Mouse (Mus musculus) embryonic stem cell, embryonic (primary cell): ENCODE measurements around the gene Irgm1.

Source experiments
- CTCF ChIA-PET, 4 experiments: fragments of 300-600 bp in 2 of 4; fragments of 350-600 bp in 2 of 4; sonication (Branson Sonifier 250); formaldehyde crosslinking; loops; one replicate each; lab custom pipeline; 2022; ENCODE audit warnings: inconsistent platforms in 2 of 4; lab: Charles Lee
- POLR2A ChIA-PET, 4 experiments: fragments of 300-600 bp in 2 of 4; fragments of 350-600 bp in 2 of 4; sonication (Branson Sonifier 250); formaldehyde crosslinking; loops; one replicate each; lab custom pipeline; 2022; ENCODE audit warnings: antibody characterized with exemption in 4 of 4, inconsistent platforms in 1 of 4; lab: Charles Lee

Gene Irgm1

DNA sequence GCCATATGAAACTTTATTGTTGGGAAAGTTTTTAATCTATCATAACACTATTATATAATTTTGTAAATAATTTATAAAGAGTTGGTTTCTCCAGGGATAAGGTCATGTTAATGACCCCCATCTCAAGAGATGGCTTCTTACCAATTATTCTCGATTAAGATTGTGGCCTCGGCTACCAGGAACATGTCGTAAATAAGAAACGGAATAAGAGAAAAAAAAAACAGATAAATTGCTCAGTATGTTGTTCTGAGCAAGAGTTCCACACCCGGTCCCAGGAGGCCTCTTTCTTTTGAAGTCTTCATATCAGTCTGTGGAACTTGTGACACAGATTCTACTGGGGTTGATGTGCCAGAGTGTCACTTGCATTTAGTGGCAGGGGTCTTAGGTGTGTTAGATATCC lies 30.3 kb downstream of the Irgm1 start:
- ChIA-PET CTCF (no interaction called here), POLR2A (interaction anchor here in 2 of 4 experiments (0.6 to 19.8 kb wide), 7 partner anchors 9 to 36 kb away, joined by 3 to 516 read pairs (median 7); partner anchors contain the start of gene Rack1 (in 1 of the 2))

DNA sequence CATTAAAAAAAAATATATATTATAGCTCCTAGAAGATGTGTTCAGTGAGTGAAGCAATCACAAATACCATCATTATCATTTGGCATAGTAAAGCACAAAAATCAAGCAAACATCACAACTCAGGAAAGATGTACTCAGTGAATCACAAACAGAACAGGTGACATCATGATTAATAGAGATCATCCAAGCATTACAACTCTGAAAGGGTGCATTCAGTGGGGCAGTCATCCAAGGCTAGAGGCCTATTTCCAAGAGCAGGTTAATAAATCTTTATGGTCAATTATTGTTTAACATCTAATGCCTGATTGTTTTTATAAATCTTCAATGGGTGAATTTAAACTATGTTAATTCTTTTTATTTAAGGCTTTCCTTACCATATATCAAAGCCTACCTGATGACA lies 30.7 kb downstream of the Irgm1 start:
- ChIA-PET POLR2A (interaction anchor here in 2 of 4 experiments (0.6 to 19.8 kb wide), 4 partner anchors 10 to 35 kb away, joined by 3 to 516 read pairs (median 34); partner anchors contain the start of genes Gm12184 (in 1 of the 2) and Rack1 (in 1 of the 2)), CTCF (no interaction called here)

DNA sequence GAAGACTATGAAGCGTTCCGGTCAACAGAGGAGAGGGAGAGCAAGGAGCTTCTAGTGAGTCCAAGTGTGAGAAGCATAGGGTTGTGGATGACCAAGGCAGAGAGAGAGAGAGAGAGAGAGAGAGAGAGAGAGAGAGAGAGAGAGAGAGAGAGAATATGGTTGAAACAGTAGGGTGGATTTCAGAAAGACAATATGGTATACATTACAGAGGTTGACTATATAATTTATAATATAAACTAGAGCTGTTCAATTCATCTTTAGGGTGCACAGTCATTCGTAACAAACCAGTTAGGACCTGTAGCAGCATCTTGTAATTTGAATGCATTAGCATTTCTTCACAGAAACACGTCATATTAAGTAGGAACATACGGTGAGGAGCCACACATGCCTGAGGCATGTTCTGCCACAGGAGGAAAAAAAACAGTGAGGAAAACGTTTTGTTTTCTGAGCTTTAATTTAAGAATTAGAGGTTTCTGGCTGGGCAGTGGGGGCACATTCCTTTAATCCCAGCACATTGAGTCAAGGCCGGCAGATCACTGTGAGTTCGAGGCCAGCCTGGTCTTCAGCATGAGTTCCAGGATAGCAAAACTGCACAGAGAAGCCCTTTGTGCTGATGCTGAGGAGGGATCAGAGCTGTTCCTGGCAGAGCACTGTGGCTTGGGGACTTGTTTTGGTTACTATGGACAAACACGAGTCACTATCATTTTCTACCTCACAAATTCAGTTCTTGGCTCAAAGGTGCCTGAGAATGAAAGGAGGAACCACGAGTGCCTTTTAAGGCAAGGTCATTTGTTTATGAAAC lies 32.4 kb downstream of the Irgm1 start:
- POLR2A ChIA-PET, result interaction anchor here (0.5 to 19.8 kb wide), 22 partner anchors 8 to 1855 kb away, joined by 3 to 516 read pairs (median 14); partner anchors contain the start of genes Rack1 (in 3 of the 4), Trim41 (in 2 of the 4), Gm12184 (in 1 of the 4) and Trim7 (in 1 of the 4)
- CTCF ChIA-PET, result interaction anchor here in 2 of 4 experiments (0.6 to 3.0 kb wide), 8 partner anchors 12 to 1010 kb away, joined by 3 to 15 read pairs (median 9); no protein-coding TSS in a partner anchor

DNA sequence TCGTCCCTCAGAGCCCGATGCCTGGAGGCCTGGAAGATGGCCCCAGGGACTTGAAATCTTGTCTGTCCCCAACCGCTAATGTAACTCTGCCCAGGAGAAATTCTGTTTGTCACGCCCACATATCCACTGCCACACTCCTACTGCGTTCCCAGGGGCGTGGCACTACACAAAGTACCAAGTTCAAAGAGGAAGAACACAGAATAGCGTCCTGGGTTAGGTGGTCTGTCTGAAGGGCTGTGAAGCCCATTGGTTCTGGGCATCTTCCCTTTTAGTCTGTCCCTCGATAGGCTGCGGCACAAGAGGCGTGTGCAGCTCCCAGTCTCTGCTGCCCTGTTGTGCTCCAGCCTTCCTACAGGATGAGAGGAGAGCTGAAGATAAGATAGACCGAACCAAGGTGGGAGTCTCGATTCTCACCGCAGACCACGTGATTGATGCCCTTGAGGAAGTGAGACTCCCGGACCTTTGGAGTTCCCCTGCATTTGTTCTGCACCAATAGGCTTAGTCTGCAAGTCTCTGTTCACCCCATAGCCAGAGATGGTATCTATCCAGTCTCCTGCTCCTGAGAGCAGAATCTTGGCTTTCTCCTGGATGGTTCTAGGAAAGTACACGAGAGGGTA lies 33.2 kb downstream of the Irgm1 start:
- POLR2A ChIA-PET, result interaction anchor here (0.8 to 19.8 kb wide), 30 partner anchors 7 to 365 kb away, joined by 3 to 516 read pairs (median 9); partner anchors contain the start of genes Rack1 (in 3 of the 4), Trim41 (in 2 of the 4), Trim7 (in 2 of the 4) and Gm12184 (in 1 of the 4)
- CTCF ChIA-PET, result interaction anchor here in 3 of 4 experiments (0.7 to 3.0 kb wide), 10 partner anchors 11 to 63 kb away, joined by 3 to 15 read pairs (median 9); no protein-coding TSS in a partner anchor

DNA sequence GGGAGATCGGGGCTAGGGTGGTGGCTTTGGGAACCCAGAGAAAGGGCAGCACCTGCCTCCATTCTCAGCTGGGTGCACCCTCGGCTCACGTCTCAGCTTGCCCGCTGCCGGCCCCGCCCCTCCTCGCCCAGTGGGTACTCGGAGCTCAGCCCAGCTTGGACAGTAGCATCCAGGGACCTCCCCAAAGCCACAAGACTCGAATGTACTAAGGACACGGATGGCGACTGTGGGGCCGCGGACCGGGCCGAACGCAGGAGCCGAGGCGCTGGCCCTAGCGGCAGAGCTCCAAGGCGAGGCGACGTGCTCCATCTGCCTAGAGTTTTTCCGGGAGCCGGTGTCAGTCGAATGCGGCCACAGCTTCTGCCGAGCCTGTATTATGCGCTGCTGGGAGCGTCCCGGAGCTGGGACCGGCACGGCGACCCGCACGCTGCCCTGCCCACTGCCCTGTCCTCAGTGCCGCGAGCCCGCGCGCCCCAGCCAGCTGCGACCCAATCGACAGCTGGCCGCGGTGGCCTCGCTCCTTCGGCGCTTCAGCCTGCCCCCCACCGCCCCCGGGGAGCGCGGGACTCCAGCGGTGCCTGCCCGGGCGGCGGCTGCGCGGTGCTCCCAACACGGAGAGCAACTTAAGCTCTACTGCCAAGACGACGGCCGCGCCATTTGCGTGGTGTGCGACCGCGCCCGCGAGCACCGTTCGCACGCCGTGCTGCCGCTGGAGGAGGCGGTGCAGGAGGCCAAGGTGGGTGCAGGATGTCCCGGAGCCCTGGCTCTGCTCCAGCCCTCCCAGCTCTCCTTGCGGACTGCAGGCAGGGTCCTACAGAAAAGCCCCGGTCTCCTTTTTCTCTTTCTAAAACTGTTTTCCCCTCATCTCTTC lies 33.9 kb downstream of the Irgm1 start:
- ChIA-PET CTCF (interaction anchor here in 3 of 4 experiments (0.6 to 3.0 kb wide), 9 partner anchors 14 to 1006 kb away, joined by 3 to 15 read pairs (median 9); no protein-coding TSS in a partner anchor), POLR2A (interaction anchor here (0.7 to 19.8 kb wide), 38 partner anchors 8 to 365 kb away, joined by 3 to 516 read pairs (median 8); partner anchors contain the start of genes Rack1 (in 4 of the 4), Trim41 (in 3 of the 4), Trim7 (in 2 of the 4) and Gm12184 (in 1 of the 4))

DNA sequence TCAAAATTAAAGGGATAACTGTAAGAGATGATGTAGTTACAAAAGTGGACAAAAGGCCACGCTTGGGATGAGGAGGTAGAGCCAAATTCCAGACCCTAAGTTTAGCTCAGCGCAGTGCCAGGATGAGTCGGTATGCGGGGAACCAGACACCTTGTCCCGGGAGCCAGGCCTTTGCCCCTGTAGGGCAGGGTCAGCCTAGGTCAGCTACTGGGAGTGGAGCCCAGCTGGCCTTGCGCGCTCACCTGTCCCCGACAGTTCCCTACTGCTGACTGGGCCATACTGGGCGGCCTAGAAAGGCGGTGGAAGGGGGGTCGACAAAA lies 34.5 kb downstream of the Irgm1 start:
- CTCF ChIA-PET, result interaction anchor here in 3 of 4 experiments (1.3 to 3.0 kb wide), 6 partner anchors 15 to 62 kb away, joined by 4 to 15 read pairs (median 9); no protein-coding TSS in a partner anchor
- POLR2A ChIA-PET, result interaction anchor here (0.5 to 19.8 kb wide), 34 partner anchors 8 to 366 kb away, joined by 3 to 516 read pairs (median 8); partner anchors contain the start of genes Rack1 (in 4 of the 4), Trim41 (in 2 of the 4), Trim7 (in 2 of the 4) and Gm12184 (in 1 of the 4)

DNA sequence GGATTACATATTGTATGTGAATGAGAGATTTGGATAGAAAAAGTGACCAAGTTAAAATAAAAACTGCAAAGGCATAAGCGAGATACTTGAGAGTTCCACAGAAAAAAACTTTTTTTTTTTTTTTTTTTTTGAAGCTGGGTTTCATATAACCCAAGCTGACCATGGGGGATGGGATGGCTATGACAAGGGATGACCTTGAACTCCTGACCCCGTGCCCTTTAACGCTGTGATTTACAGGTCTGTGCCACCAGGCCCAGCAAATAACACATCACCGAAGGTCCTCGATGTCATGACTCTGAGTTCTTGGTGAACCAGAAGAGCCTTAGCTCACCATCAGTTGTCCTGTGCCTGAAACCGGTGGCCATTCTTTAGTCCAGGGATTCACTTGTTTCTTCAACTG lies 35.6 kb downstream of the Irgm1 start:
- POLR2A ChIA-PET, result interaction anchor here in 3 of 4 experiments (0.6 to 19.8 kb wide), 14 partner anchors 8 to 54 kb away, joined by 4 to 516 read pairs (median 8); partner anchors contain the start of genes Rack1 (in 2 of the 3), Trim41 (in 2 of the 3) and Gm12184 (in 1 of the 3)
- CTCF ChIA-PET, result interaction anchor here in 2 of 4 experiments (1.2 to 2.8 kb wide), 3 partner anchors 16 to 46 kb away, joined by 5 to 11 read pairs (median 6); no protein-coding TSS in a partner anchor

DNA sequence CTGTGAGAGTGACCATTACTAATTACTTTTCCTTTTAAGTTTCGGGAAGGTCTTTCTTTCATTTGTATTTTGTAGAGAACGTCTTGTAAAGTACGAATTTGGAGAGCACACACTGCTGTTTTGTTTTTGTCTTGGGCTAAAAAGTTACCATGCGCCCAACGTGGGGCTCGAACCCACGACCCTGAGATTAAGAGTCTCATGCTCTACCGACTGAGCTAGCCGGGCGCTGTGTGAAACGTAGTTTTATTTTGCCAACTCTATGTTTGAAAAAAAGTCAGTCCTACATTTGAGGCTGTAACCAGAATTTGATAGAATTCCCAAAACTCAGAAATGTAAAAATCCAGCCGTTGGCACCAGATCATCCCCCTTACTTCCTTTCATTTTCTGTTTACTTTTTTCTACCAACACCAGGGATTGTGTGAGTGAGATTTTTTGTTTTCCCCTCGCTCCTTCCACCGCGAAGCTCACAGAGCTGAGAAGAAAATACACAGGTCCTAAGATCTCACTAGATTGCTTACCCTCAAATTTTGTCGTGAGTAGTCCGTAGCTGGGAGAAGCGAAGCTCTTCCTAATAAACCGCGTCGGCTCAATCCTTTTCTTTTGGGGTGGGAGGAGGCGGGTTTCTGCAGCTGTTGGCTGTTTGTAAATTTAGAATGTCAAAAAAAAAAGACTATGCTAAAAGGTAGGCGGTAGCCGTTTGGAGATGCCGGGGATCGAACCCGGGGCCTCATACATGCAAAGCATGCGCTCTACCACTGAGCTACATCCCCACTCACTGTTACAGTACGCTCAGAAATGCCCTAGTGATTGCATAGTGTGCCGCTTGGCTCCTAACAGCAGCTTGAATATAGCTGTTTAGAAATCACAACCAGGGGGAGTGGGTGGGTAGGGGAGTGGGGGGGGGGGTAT lies 37.5 kb downstream of the Irgm1 start:
- ChIA-PET CTCF (interaction anchor here in 3 of 4 experiments (0.6 to 2.0 kb wide), 13 partner anchors 9 to 1195 kb away, joined by 3 to 6 read pairs (median 3); no protein-coding TSS in a partner anchor), POLR2A (interaction anchor here (0.6 to 19.8 kb wide), 45 partner anchors 9 to 959 kb away, joined by 3 to 516 read pairs (median 4); partner anchors contain the start of genes Rack1 (in 4 of the 4) and Trim41 (in 3 of the 4))

DNA sequence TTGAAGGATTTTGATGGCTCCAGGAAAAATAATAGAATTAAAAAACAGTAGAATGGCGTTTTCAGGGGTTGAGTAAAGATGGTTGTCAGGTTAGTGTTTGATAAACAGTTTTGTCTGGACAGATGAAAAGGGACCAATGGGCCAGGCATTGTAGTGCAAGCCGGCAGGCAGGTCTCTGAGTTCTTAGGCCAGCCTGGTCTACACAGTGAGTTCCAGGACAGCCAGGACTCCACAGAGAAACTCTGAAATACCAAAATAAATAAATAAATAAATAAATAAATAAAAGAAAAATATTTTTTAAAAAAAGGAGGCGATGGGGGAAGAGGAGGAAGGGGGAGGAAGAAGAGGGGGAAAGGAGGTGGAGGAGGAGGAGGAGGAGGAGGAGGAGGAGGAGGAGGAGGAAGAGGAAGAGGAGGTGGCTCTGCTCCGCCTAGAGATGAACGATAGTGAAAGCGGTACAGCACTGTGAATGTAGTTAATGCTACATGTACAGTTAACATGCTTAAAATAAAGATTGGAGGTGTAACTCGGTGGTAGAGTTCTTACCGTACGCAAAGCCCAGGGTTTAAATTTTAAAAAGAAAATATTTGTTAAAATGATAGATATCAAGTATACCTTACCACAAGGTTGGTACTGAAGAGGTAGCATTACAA lies 38.3 kb downstream of the Irgm1 start:
- ChIA-PET POLR2A (interaction anchor here (0.8 to 19.8 kb wide), 21 partner anchors 8 to 51 kb away, joined by 3 to 516 read pairs (median 5); partner anchors contain the start of genes Rack1 (in 3 of the 4) and Trim41 (in 2 of the 4)), CTCF (interaction anchor here in 2 of 4 experiments (0.9 to 1.4 kb wide), 4 partner anchors 17 to 45 kb away, joined by 3 to 6 read pairs (median 3); no protein-coding TSS in a partner anchor)

DNA sequence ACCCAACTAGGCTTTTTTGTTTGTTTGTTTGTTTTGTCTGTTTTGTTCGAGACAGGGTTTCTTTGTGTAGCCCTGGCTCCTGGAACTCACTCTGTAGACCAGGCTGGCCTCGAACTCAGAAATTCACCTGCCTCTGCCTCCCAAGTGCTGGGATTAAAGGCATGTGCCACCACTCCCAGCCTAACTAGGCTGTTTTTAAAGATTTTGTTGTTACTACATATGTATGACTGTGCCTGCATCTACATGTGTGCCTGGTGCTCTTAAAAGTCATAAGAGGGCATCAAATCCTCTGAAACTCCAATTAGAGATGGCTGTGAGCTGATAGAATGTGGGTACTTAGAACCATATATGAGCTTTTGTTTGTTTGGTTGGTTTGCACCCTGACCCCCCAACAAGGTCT lies 40.2 kb downstream of the Irgm1 start:
- ChIA-PET POLR2A (interaction anchor here in 3 of 4 experiments (1.1 to 19.8 kb wide), 7 partner anchors 9 to 32 kb away, joined by 3 to 516 read pairs (median 7); partner anchors contain the start of genes Rack1 (in 2 of the 3) and Trim41 (in 2 of the 3)), CTCF (interaction anchor here in 2 of 4 experiments (0.7 to 1.1 kb wide), 2 partner anchors 23 to 41 kb away, joined by 3 read pairs; no protein-coding TSS in a partner anchor)

DNA sequence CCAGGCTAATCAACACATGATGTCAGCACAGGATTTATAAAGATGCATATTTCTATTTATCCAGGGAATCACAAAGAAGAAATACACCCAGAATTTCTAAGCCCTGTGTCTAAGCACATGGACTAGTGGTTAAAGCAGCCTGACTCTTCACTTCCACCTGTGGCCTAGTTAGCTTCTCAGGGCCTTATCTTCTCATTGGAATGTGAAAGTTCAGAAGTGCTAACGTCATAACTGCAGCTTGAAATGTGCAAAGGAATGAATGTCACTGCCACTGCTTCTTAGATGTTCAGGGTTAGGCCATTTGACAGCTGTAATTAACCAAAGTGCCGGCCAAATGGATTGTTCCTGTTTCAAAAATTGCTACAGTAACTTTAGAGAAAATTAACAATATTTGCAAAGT lies 41.2 kb downstream of the Irgm1 start:
- CTCF ChIA-PET, result interaction anchor here in 1 of 4 experiments (0.7 kb wide), 1 partner anchor 40 kb away, joined by 3 read pairs; no protein-coding TSS in a partner anchor

DNA sequence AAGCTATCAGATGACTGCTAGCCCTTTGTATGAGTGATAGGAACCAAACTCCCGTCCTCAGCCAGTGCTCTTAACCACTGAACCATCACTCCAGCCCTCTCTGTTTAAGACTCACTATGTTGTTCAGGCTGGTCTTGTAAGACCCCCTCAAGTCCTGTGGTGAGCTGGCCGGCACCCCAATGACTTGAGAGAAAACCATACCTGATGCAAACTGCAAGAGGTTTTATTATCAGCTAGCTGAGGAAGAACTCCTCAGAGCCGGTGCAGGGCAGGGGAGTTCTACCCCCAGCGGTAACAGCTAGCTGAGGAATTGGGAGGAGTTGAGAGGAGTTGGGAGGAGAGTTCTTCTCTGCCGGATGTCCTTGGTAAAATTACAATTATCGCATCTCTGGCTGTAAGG lies 43.6 kb downstream of the Irgm1 start:
- ChIA-PET POLR2A (interaction anchor here (0.5 to 19.8 kb wide), 23 partner anchors 9 to 47 kb away, joined by 3 to 516 read pairs (median 5); partner anchors contain the start of genes Rack1 (in 3 of the 4) and Trim41 (in 2 of the 4)), CTCF (interaction anchor here in 3 of 4 experiments (1.2 to 1.7 kb wide), 4 partner anchors 11 to 53 kb away, joined by 3 to 4 read pairs (median 3); no protein-coding TSS in a partner anchor)

More for the DNA sequence above, 41.2 kb downstream of the Irgm1 start:
- POLR2A ChIA-PET, result interaction anchor here in 3 of 4 experiments (0.9 to 19.8 kb wide), 7 partner anchors 8 to 31 kb away, joined by 3 to 516 read pairs (median 5); partner anchors contain the start of genes Rack1 (in 3 of the 3) and Trim41 (in 1 of the 3)

DNA sequence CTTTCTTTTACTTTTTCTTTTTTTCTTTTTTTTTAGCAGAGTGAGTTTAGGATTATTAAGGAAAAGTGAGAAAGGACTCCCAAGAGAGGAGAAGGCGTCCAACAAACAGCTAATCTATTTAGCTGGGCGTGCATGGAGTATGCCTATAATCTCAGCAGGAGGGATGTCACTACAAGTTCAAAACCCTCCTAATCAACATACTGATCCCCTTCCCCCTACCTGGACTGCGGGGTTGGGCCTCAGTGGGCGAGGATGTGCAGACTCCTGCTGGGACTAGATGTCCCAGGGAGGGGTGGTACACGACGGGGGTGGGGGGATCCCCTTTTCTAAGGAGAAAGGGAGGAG lies 44.8 kb downstream of the Irgm1 start:
- ChIA-PET CTCF (interaction anchor here (0.6 to 1.7 kb wide), 5 partner anchors 12 to 51 kb away, joined by 3 to 4 read pairs (median 3); no protein-coding TSS in a partner anchor), POLR2A (interaction anchor here in 3 of 4 experiments (1.4 to 19.8 kb wide), 5 partner anchors 10 to 26 kb away, joined by 5 to 516 read pairs (median 10); partner anchors contain the start of genes Rack1 (in 2 of the 3) and Trim41 (in 1 of the 3))

DNA sequence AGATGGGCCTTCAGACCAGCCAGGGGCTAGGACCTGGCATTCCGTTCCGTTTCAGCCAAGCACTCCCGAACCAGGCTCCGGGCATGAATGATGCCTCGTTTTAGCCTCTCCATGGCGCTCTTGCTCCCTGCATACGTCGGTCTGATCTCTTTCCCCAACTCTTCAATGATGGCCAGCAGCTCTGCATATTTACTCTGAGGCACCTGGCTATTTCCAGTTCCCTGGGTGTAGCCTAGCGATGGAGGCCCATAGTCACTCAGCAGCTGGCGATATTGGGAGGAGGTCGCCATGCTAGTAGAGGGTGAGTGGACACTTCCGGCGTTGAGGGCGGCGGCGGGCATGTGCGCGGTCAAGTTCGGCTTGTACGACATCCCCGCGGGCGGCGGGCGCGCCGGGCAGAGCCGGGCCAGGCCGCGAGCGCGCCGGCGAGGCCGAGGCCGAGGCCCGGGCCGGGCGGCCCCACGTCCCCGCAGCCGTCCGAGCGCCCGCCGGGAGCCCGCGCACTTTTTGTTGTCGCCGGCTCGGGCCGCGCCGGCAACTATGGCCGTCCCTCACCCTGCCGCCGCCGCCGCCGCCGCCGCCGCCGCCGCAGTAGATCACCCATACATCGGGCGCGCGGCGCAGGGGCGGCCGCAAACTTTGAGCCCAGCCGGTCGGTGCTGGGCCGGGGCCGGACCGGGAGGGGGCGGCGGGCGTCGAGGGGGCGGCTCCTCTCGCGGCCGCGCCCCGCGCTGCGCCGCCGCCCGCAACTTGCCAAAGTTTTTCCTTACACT lies 45.3 kb downstream of the Irgm1 start, which contains the start of the genes Trim7 and Gm12184:
Trim7 (plus strand) TSS at position 162 of the 773 bp plus-strand sequence.
Gm12184 (minus strand) TSS at position 677 of the 773 bp plus-strand sequence.
- ChIA-PET POLR2A (interaction anchor here in 3 of 4 experiments (1.4 to 19.8 kb wide), 8 partner anchors 9 to 26 kb away, joined by 3 to 516 read pairs (median 10); partner anchors contain the start of genes Rack1 (in 2 of the 3) and Trim41 (in 1 of the 3)), CTCF (interaction anchor here in 2 of 4 experiments (0.7 to 1.7 kb wide), 2 partner anchors 13 to 36 kb away, joined by 3 read pairs; no protein-coding TSS in a partner anchor)
